Mouse (Mus musculus): ENCODE data around the gene Spcs2. TPM values are rescaled to one million over a fixed set of nuclear protein-coding genes. Genes with fewer than 3 reads are reported as not detected.

The Spcs2 gene
- total and polyA plus RNA-seq, 3 experiments = 203 to 272 (median 232) TPM

GRCm38 (mm10) chr7:99803535-99803934, 59.7 kb downstream of the Spcs2 start:
- no peak for TF ChIP-seq NRF1 (IDR thresholded peaks at IDR 0.05; ENCODE audit: low read depth, low read length)
- no peak for TF ChIP-seq IRF4 (IDR thresholded peaks at IDR 0.05; ENCODE audit: low read depth, low read length)
- TF ChIP-seq MXI1 (IDR thresholded peaks at IDR 0.05; ENCODE audit: low read depth, low read length) = no peak
- TF ChIP-seq USF1 (IDR thresholded peaks at IDR 0.05; ENCODE audit: low read depth, low read length) = no peak
- no peak for TF ChIP-seq ZMIZ1 (IDR thresholded peaks at IDR 0.05; ENCODE audit: low read depth, low read length)
- TF ChIP-seq ETS1 (conservative IDR thresholded peaks at IDR 0.05; ENCODE audit: low read depth, low read length) = no peak
- TF ChIP-seq TBP (conservative IDR thresholded peaks at IDR 0.05; ENCODE audit: low read depth, low read length) = no peak
- no peak for TF ChIP-seq GABPA (IDR thresholded peaks at IDR 0.05; ENCODE audit: insufficient replicate concordance, low read depth, low read length)
- TF ChIP-seq MYC (IDR thresholded peaks at IDR 0.05; ENCODE audit: low read depth, low read length) = no peak
- no peak for TF ChIP-seq UBTF (IDR thresholded peaks at IDR 0.05; ENCODE audit: low read depth, low read length)
- TF ChIP-seq RAD21 (IDR thresholded peaks at IDR 0.05; ENCODE audit: low read depth, low read length) = no peak
- Histone ChIP-seq H3K36me3 (replicated peaks in 1 of 2; ENCODE audit: control insufficient read depth in 1 of 2, insufficient read depth in 1 of 2, low read length in 1 of 2) (peaks cover 0 to 6% of the 10 kb centered on the region in 2 experiments), H3K27me3 (replicated peaks) (no peaks in the 10 kb centered on the region), H3K27ac (ENCODE audit: insufficient read depth, low read depth) (no peak overlapping the region), H3K4me1 (ENCODE audit: control insufficient read depth in 1 of 2, insufficient read depth in 2 of 2) (peaks cover 0 to 5% of the 10 kb centered on the region in 2 experiments; a peak in 1 of 4 replicates), H3K4me2 (ENCODE audit: insufficient read depth, low read depth, poor library complexity, severe bottlenecking) (no peak overlapping the region), H3K9ac (ENCODE audit: insufficient read depth, low read depth) (no peak overlapping the region), H3K79me2 (replicated peaks; ENCODE audit: control insufficient read depth, extremely low read depth, insufficient read depth, poor library complexity, severe bottlenecking) (no peaks in the 10 kb centered on the region), H3K4me3 (replicated peaks in 1 of 3; ENCODE audit: low read depth in 2 of 3, low read length in 2 of 3, poor library complexity in 1 of 3) (no peak overlapping the region), H3K9me3 (replicated peaks; ENCODE audit: low read length) (peaks cover 5% of the 10 kb centered on the region)
- in situ Hi-C loops (cut with MboI; ENCODE audit: low pct_ligation_motif_present, low pct_unique_long_range_greater_than_20kb, low sequenced_read_pairs) = no loop called here
- dilution Hi-C loops (cut with MboI; ENCODE audit: extremely low pct_ligation_motif_present, extremely low pct_unique_long_range_greater_than_20kb, low sequenced_read_pairs) = no loop called here
- no peak for DNase-seq (ENCODE audit: extremely low read depth)

DNA sequence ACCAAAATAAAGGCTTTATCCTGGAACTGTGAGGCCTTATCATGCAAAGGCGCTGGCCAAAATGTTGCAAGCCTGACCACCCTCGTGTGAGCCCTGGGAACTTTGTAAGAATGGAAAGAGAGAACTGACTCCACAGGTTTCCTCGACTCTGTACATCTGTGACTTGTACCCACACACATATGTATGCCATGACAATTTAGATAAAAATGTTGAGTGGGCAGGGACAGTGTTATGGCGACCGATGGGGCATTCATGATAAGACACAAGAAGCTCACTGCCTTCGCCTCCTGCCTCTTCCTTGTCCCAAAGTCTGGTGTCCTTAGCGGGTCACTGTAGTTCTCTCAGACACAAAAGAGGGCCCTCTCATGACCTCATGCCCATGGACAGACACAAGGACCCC, 64.1 kb downstream of the Spcs2 start:
- no peaks in the 10 kb centered on the region for H3K79me2 ChIP-seq (replicated peaks; ENCODE audit: control insufficient read depth, extremely low read depth, insufficient read depth, poor library complexity, severe bottlenecking)
- H3K27me3 ChIP-seq (replicated peaks) = no peaks in the 10 kb centered on the region
- dilution Hi-C loops (cut with MboI; ENCODE audit: extremely low pct_ligation_motif_present, extremely low pct_unique_long_range_greater_than_20kb, low sequenced_read_pairs) (no loop called here), in situ Hi-C loops (cut with MboI; ENCODE audit: low pct_ligation_motif_present, low pct_unique_long_range_greater_than_20kb, low sequenced_read_pairs) (loop anchor here (5.0 kb wide), 2 partner anchors 137 to 182 kb away; no protein-coding TSS in a partner anchor)
- H3K9ac ChIP-seq (ENCODE audit: insufficient read depth, low read depth) = no peak overlapping the region
- TF ChIP-seq NRF1 (IDR thresholded peaks at IDR 0.05; ENCODE audit: low read depth, low read length) = no peak
- no peak for TF ChIP-seq MYC (IDR thresholded peaks at IDR 0.05; ENCODE audit: low read depth, low read length)
- TF ChIP-seq ETS1 (conservative IDR thresholded peaks at IDR 0.05; ENCODE audit: low read depth, low read length) = no peak
- no peak for TF ChIP-seq JUN (IDR thresholded peaks at IDR 0.05; ENCODE audit: insufficient read depth, low read depth, low read length)
- TF ChIP-seq CHD1 (IDR thresholded peaks at IDR 0.05; ENCODE audit: low read depth, low read length) = no peak
- DNase-seq (ENCODE audit: extremely low read depth) = no peak
- no peak overlapping the region for H3K27ac ChIP-seq (ENCODE audit: insufficient read depth, low read depth)
- H3K36me3 ChIP-seq (replicated peaks in 1 of 2; ENCODE audit: control insufficient read depth in 1 of 2, insufficient read depth in 1 of 2, low read length in 1 of 2) = no peaks in the 10 kb centered on the region
- no peak overlapping the region for H3K4me2 ChIP-seq (ENCODE audit: insufficient read depth, low read depth, poor library complexity, severe bottlenecking)
- peaks cover 13 to 37% of the 10 kb centered on the region in 2 experiments for H3K4me1 ChIP-seq (ENCODE audit: control insufficient read depth in 1 of 2, insufficient read depth in 2 of 2)
- no peak overlapping the region for H3K4me3 ChIP-seq (replicated peaks in 1 of 3; ENCODE audit: low read depth in 2 of 3, low read length in 2 of 3, poor library complexity in 1 of 3)
- peaks cover 6% of the 10 kb centered on the region for H3K9me3 ChIP-seq (replicated peaks; ENCODE audit: low read length)
